Mouse (Mus musculus) heart, embryonic 15.5 days (tissue): Measurements from ENCODE around the gene Nrxn3. TPM values are rescaled to one million over a fixed set of nuclear protein-coding genes. Genes with fewer than 3 reads are reported as not detected.

Source experiments
- ATAC-seq: fragments of 200-750 bp; cut with Nextera tagmentation; replicated peaks from 2 replicates; pipeline ENCODE4 v1.8.0; 2017; ENCODE audit warnings: low read depth, moderate TSS enrichment; ENCODE audit not compliant: insufficient number of reproducible peaks, insufficient read depth, low FRiP score
- H3K27ac ChIP-seq: fragments of 300-500 bp; sonication (generic); 2 replicates; pipeline ENCODE4 v1.5.1; 2015; ENCODE audit warnings: mild to moderate bottlenecking, inconsistent platforms
- H3K27me3 ChIP-seq: fragments of 300-500 bp; sonication (generic); 2 replicates; pipeline ENCODE4 v1.6.1; 2015; ENCODE audit warnings: inconsistent platforms
- H3K36me3 ChIP-seq: fragments of 300-500 bp; sonication (generic); 2 replicates; pipeline ENCODE4 v1.6.1; 2015; ENCODE audit warnings: mild to moderate bottlenecking, inconsistent platforms
- H3K4me1 ChIP-seq: fragments of 300-500 bp; sonication (generic); replicated peaks from 2 replicates; pipeline ENCODE4 v1.6.1; 2015; ENCODE audit warnings: inconsistent platforms
- H3K4me2 ChIP-seq: fragments of 300-500 bp; sonication (generic); 2 replicates; pipeline ENCODE4 v1.6.1; 2015; ENCODE audit warnings: inconsistent platforms, mild to moderate bottlenecking, moderate library complexity
- H3K4me3 ChIP-seq: fragments of 300-500 bp; sonication (generic); 2 replicates; pipeline ENCODE4 v1.5.1; 2015; ENCODE audit warnings: mild to moderate bottlenecking, inconsistent platforms
- H3K9ac ChIP-seq: fragments of 300-500 bp; sonication (generic); 2 replicates; pipeline ENCODE4 v1.6.1; 2015; ENCODE audit warnings: mild to moderate bottlenecking, inconsistent platforms
- H3K9me3 ChIP-seq: fragments of 300-500 bp; sonication (generic); replicated peaks from 2 replicates; pipeline ENCODE4 v1.6.1; 2016; ENCODE audit warnings: inconsistent platforms
- WGBS: fragments of 180-500 bp; shearing (Covaris S2); methylation state at CpG from one replicate; pipeline ENCODE4 v1.1.7; 2015; ENCODE audit warnings: mixed read lengths; 5-methylcytosine and 5-hydroxymethylcytosine counted together
- polyA plus RNA-seq: library from polyadenylated mRNA; unstranded; fragments of >200 nt; fragmentation: Nextera tagmentation; extraction: Ambion mirVana; gene quantifications from 2 replicates; pipeline ENCODE4 v1.2.1, GENCODE M21; 2015

Nrxn3 gene
- polyA plus RNA-seq, 1 experiment from 2014 or later, result 1.1 TPM

DNA sequence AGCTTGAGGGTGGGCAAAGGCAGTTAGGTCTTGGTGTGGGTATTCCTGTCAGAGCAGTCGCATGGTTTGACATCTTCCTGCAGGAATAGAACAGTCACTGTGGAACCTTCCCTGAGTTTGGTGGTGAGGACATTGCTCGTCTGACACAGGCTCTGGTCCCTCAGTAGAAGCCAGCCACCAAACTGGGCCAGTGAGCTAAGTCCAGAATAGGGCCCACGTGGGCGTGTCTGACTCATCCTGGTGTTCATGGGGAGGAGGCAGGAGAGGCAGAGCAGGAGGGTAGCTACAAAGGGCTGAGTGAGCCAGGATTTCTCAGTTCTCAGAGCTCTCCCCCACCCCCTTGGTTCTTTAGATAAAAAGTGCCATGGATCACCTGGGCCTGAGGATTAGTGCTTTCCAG, 15.9 kb downstream of the Nrxn3 start:
- Histone ChIP-seq H3K9me3 (no peaks in the 10 kb centered on the region), H3K36me3 (no peaks in the 10 kb centered on the region), H3K9ac (no peak overlapping the region), H3K27me3 (no peaks in the 10 kb centered on the region), H3K4me3 (no peak overlapping the region), H3K27ac (no peak overlapping the region), H3K4me2 (no peak overlapping the region), H3K4me1 (no peaks in the 10 kb centered on the region)
- ATAC-seq, result no peak
- 51% methylated on average over 4 of the region's 4 CpGs for WGBS

DNA sequence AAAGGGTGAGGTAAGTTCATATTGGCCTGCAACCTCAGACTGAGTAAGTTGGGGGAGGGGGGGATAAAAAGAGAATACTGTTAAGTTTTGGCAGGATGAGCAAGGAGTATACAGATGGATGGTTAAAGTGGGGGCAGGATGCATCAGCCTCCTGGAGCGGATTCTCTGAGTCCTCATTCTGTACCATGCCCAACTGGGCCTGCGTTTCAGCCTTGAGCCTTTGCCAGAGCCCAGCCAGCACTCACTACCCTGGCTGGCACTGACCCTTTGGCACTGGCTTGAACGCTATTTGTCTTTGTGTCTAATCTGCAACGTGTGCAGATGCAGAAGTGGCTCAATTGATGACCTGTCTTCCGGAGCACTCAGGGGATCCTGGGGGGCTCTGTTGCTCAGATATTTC, 24.1 kb downstream of the Nrxn3 start:
- no peaks in the 10 kb centered on the region for H3K36me3 ChIP-seq
- 79% methylated on average over 5 of the region's 5 CpGs for WGBS
- no peak overlapping the region for H3K4me2 ChIP-seq
- H3K4me1 ChIP-seq, result no peaks in the 10 kb centered on the region
- H3K9me3 ChIP-seq, result no peaks in the 10 kb centered on the region
- no peaks in the 10 kb centered on the region for H3K27me3 ChIP-seq
- H3K9ac ChIP-seq, result no peak overlapping the region
- H3K4me3 ChIP-seq, result no peak overlapping the region
- no peak overlapping the region for H3K27ac ChIP-seq
- ATAC-seq, result no peak

DNA sequence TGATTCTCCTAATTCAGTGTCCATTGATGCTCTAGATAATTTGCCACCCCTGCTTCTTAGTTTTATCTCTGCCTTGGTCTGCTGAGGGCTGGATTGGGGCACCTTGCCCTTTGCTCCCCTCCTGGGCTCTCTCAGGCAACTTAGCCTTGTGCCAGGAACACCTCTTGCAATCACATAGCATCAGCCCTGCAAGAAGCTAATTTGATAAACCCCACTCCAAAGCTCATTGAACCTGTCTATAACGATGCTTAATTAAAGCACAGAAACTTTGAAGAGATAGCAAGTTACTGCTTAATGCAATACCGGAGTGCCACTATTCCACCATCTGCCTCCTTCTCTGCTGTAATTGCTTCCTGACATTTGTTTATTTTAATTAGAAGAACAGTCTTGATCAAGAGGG, 42.1 kb downstream of the Nrxn3 start:
- WGBS, result 66% methylated on average over 2 of the region's 2 CpGs
- no peaks in the 10 kb centered on the region for H3K4me1 ChIP-seq
- no peak overlapping the region for H3K4me2 ChIP-seq
- no peaks in the 10 kb centered on the region for H3K9me3 ChIP-seq
- no peaks in the 10 kb centered on the region for H3K36me3 ChIP-seq
- H3K9ac ChIP-seq, result no peak overlapping the region
- ATAC-seq, result no peak
- H3K4me3 ChIP-seq, result no peak overlapping the region
- no peak overlapping the region for H3K27ac ChIP-seq
- H3K27me3 ChIP-seq, result no peaks in the 10 kb centered on the region

DNA sequence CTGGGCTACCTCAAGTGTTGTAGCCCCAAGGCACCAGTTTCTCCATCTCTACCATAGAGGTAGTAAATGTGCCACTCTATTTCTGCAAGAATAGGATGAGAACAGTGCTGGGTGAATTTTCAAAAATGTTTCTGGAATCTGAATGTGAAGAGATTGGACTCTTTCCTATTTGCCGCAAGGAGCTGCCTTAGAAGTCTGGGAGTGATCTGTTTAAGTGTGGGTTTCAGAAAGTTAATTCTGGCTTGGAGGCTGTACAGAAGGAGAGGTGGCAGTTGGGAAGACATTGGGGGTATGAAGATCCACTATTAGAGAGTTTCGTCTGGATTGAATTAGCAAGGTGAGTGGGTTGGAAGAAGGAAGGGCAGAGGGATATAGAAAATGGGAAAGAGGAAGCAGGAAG, 52.0 kb downstream of the Nrxn3 start:
- no peaks in the 10 kb centered on the region for H3K36me3 ChIP-seq
- 84% methylated on average over 2 of the region's 2 CpGs for WGBS
- no peak overlapping the region for H3K9ac ChIP-seq
- no peaks in the 10 kb centered on the region for H3K4me1 ChIP-seq
- no peak for ATAC-seq
- H3K9me3 ChIP-seq, result no peaks in the 10 kb centered on the region
- no peak overlapping the region for H3K27ac ChIP-seq
- H3K4me2 ChIP-seq, result no peak overlapping the region
- H3K4me3 ChIP-seq, result no peak overlapping the region
- no peaks in the 10 kb centered on the region for H3K27me3 ChIP-seq

DNA sequence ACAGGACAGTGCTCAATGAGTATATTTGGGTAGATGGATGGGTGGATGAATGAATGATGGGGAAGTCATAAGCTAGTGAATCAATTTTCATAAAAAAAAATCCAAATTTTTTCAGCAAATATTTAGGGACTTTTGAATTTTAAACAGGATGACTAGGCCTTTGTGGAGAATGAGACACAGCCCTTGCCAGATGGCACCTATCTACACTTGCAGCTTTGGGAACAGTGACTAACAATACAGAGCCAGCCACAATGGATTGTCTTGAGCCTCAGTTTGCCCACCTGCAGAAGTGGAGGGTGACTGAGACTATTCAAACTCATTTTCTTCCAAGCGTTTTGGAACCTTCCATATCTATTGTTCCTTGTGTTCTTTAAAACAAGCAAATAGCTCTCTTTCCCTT, 55.4 kb downstream of the Nrxn3 start:
- Histone ChIP-seq H3K4me3 (no peak overlapping the region), H3K36me3 (no peaks in the 10 kb centered on the region), H3K27ac (no peak overlapping the region), H3K9me3 (no peaks in the 10 kb centered on the region), H3K27me3 (no peaks in the 10 kb centered on the region), H3K4me2 (no peak overlapping the region), H3K9ac (no peak overlapping the region), H3K4me1 (no peaks in the 10 kb centered on the region)
- ATAC-seq, result no peak
- 64% methylated on average over 1 of the region's 1 CpGs for WGBS

DNA sequence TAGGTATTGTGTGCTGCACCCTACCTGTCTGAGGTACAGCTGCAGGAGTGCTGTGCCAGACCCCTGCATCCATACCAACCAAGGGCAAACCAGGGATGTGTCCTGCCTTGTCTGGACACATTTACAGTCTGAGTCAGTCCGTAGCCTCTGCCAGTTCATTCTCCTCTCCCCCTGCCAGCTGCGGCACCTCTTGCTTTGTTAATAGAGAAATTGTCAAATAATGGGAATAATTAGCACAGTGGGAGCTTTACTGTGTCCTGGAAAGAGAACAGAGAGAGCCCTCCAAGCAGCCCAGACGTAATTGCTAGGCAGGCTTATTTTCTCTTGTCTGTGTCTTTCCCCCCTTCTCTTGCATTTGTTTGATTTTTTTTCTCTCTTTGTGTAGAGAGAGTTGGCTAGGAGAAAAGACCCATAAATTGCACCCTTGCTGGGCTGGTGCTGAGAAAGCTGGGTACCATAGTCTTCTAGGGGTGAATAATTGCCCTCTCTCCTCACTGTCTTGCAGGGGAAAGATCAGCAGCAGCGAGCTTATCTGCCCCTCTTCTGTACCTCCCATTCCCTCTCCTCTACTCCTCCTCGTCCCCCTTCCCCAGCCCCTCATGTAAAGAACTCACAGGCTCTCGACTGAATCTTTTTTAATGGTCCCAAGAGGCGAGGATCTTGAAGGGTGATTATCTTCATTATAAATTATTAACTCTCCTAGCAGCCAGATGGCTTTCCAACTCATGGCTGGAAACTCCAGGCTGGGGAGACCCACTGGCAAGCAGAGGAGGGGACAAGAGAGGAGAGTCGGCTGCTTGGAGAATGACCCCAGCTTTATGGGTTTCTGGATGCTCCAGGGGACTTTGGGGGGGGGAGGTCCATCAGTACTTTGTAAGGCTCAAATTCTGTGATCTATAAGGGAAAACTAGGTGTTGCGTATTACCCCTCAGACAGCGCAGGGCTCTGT, 61.8 kb downstream of the Nrxn3 start:
- Histone ChIP-seq H3K36me3 (no peaks in the 10 kb centered on the region), H3K9me3 (no peaks in the 10 kb centered on the region), H3K27ac (no peak overlapping the region), H3K4me2 (no peak overlapping the region), H3K9ac (no peak overlapping the region), H3K27me3 (no peaks in the 10 kb centered on the region), H3K4me3 (no peak overlapping the region), H3K4me1 (no peaks in the 10 kb centered on the region)
- no peak for ATAC-seq
- 50% methylated on average over 10 of the region's 10 CpGs for WGBS

DNA sequence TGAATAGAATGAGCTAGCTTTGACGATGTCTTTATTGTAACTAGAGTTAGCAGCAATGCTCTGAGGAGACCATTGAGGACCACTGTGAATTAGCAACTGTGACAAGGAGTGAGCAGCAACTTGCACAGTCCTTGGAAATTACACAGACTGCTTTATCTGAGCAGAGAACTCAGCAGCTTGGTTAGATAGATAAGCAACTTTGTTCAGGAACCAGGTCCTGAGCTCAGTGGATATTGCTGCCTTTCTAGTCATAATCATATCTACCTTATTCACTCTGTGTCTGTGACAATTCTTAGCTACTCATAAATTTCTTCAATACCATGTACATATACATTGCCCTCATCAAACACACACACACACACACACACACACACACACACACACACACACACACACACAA, 70.6 kb downstream of the Nrxn3 start:
- 80% methylated on average over 1 of the region's 1 CpGs for WGBS
- H3K4me2 ChIP-seq, result no peak overlapping the region
- no peak overlapping the region for H3K4me3 ChIP-seq
- no peak overlapping the region for H3K27ac ChIP-seq
- H3K9ac ChIP-seq, result no peak overlapping the region
- H3K4me1 ChIP-seq, result no peaks in the 10 kb centered on the region
- H3K27me3 ChIP-seq, result no peaks in the 10 kb centered on the region
- H3K9me3 ChIP-seq, result no peaks in the 10 kb centered on the region
- no peak for ATAC-seq
- no peaks in the 10 kb centered on the region for H3K36me3 ChIP-seq

DNA sequence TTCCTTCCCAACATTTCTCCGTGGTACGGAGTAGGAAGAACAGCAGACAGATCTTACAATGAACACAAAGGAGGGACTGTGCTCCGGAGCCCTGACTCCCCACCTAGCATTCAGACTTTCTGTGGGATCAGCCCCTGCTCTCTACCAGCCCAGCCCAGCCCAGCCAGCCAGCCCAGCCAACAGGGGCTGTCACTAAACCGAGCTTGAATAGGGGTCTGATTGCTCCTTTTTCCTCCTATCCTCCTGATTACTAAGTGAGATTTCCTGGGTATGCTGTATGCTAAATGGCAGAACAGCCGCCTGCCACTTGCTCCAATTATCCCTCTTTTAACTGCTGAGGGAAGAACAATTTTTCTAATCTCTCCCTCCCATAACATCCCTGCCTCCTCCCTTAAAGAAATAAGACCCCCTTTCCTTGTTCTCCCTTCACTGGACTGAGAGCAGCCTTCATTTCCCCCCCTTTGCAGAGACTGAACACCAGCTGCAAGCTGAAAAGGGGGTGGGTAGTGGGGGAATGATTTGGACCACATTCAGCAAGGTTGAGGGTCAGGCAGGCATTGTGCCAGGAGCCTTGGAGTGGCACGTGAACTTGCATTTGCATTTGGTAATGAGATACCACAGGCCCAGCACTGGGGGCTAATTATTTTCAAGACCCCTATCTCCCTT, 78.4 kb downstream of the Nrxn3 start:
- no peak overlapping the region for H3K27ac ChIP-seq
- H3K36me3 ChIP-seq, result no peaks in the 10 kb centered on the region
- H3K9ac ChIP-seq, result no peak overlapping the region
- no peak overlapping the region for H3K4me3 ChIP-seq
- H3K9me3 ChIP-seq, result no peaks in the 10 kb centered on the region
- H3K4me2 ChIP-seq, result no peak overlapping the region
- no peaks in the 10 kb centered on the region for H3K27me3 ChIP-seq
- H3K4me1 ChIP-seq, result peaks cover 6% of the 10 kb centered on the region
- WGBS, result 30% methylated on average over 6 of the region's 6 CpGs
- 0 out of 2 replicates have a peak, but pooled peaks have one; percentile 22 for ATAC-seq

DNA sequence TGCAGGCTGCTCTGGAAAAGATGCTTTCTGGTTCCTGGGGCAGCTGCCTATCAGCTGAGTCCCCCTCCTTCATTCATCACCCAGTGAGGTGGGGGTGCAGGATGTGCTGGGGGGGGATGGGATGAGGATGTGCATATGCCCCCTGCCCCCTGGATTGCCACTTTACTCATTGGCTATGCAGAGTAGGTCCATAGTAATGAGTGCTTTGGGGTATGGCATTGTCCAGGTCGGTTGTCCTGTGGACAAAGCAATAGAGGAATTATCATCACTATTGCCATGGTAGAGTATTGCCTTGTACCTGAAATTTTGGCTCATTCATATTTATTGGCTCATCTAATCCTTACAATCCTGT, 79.0 kb downstream of the Nrxn3 start:
- no peak overlapping the region for H3K4me2 ChIP-seq
- H3K4me3 ChIP-seq, result no peak overlapping the region
- H3K27me3 ChIP-seq, result no peaks in the 10 kb centered on the region
- no peaks in the 10 kb centered on the region for H3K36me3 ChIP-seq
- no peaks in the 10 kb centered on the region for H3K9me3 ChIP-seq
- WGBS, result 61% methylated on average over 1 of the region's 1 CpGs
- ATAC-seq, result no peak
- no peak overlapping the region for H3K9ac ChIP-seq
- no peak overlapping the region for H3K27ac ChIP-seq
- H3K4me1 ChIP-seq, result peaks cover 6% of the 10 kb centered on the region

DNA sequence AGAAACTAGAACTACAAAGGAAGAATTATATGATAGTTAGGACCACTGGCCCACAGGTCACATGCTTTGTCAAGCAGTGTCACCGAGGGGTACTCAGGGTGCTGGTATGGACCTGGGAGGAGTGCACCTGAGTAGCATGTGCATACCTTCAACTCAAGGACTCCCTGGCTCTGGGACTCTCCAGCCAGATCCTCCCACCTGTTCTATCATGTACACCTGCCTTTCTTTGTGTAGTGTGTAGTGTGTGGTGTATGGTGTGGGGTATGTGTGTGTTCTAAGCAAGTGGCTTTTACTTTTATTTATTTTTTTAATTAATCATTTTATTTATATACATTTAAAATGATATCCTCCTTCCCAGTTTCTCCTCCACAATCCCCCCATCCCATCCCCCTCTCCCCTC, 86.3 kb downstream of the Nrxn3 start:
- no peaks in the 10 kb centered on the region for H3K27me3 ChIP-seq
- H3K9me3 ChIP-seq, result no peaks in the 10 kb centered on the region
- WGBS, result 86% methylated on average over 1 of the region's 1 CpGs
- H3K4me1 ChIP-seq, result no peaks in the 10 kb centered on the region
- ATAC-seq, result 0 out of 2 replicates have a peak, but pooled peaks have one; percentile 33
- H3K4me3 ChIP-seq, result no peak overlapping the region
- no peak overlapping the region for H3K9ac ChIP-seq
- no peak overlapping the region for H3K27ac ChIP-seq
- no peaks in the 10 kb centered on the region for H3K36me3 ChIP-seq
- no peak overlapping the region for H3K4me2 ChIP-seq

DNA sequence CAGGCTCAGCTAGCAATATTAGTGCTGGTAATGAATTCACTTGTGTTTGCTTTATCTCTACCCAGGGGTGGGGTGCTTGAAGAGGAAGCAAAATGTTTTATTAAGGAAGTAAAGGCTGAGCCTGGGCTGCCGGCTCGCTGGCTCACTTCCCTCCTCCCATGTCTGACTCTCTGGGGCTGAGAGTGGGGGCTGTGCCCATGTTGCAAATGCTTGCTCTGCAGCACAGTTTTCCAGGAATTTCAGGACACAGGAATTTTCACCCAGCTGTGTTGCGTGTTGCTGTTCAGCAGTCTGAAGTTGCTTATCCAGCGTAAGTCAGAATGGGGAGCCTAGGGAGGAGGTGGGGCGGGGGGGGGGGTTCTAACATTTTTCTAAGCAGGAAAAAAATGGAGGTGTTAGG, 89.5 kb downstream of the Nrxn3 start:
- H3K9ac ChIP-seq, result no peak overlapping the region
- H3K36me3 ChIP-seq, result no peaks in the 10 kb centered on the region
- 23% methylated on average over 5 of the region's 5 CpGs for WGBS
- H3K4me3 ChIP-seq, result no peak overlapping the region
- H3K4me2 ChIP-seq, result no peak overlapping the region
- H3K27ac ChIP-seq, result peak overlapping the region; percentile 35; the same call in 1 of the 2 replicates
- no peaks in the 10 kb centered on the region for H3K9me3 ChIP-seq
- H3K4me1 ChIP-seq, result no peaks in the 10 kb centered on the region
- no peaks in the 10 kb centered on the region for H3K27me3 ChIP-seq
- peak; percentile 67 for ATAC-seq

DNA sequence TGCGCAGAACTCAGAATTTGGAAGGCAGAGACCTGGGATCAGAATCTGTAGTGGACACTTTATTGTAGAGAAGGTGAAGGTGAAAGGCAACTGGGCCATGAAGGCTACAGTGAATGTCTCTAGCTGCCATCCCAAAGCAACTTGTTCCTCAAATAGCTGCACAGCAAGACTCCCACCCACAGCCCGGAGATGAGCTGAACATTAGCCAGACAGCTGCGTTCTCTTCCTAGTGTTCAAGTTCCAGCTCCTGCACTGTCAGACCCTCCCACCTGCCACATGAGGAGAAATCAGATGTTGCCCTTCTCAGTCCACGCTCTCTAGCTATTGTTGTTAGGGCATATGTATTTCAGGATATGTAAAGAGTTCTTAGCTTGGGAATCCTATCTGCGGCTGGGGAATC, 94.2 kb downstream of the Nrxn3 start:
- Histone ChIP-seq H3K27ac (no peak overlapping the region), H3K4me2 (no peak overlapping the region), H3K4me3 (no peak overlapping the region), H3K36me3 (no peaks in the 10 kb centered on the region), H3K27me3 (no peaks in the 10 kb centered on the region), H3K4me1 (0 out of 2 replicates have a peak, but pooled peaks cover 3% of the 10 kb centered on the region), H3K9ac (no peak overlapping the region), H3K9me3 (no peaks in the 10 kb centered on the region)
- no peak for ATAC-seq
- WGBS, result 72% methylated on average over 5 of the region's 5 CpGs
